Mouse (Mus musculus) right cerebral cortex, postnatal 4 days (tissue): ENCODE measurements around the gene Spem1.
A peak's percentile ranks its signal among the peaks of the same experiment; 100 is the strongest.

ENCODE experiments used
- DNase-seq: peaks from one replicate; pipeline ENCODE4 v3.0.0-alpha.2; 2022

Gene Spem1

DNA sequence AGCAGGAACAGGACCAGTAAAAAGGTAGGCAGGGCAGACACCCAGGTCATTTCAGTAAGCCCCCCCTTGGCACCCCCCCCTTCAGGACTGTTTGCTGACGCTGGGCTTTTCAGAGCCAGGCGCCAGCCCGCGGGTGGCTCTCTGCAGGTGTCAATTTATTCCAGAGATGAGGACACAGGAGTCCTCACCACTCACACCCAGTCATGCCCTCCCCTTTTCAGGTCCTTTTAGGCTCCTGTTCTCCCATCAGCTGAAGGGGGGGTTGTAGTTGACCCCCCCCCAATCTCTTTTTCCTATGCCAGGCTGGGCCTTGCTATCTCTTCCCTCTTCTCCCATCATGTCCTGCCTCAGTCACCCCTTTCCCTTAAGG is 14.0 kb upstream of the Spem1 start:
- no peak for DNase-seq

- DNase-seq: no peak
Measured at GRCm38 (mm10) chr11:69835326-69835965, 13.5 kb upstream of the Spem1 start.

- no peak for DNase-seq
Measured at GRCm38 (mm10) chr11:69834001-69834549, 12.1 kb upstream of the Spem1 start.

- no peak for DNase-seq
Measured at GRCm38 (mm10) chr11:69833554-69833953, 11.6 kb upstream of the Spem1 start.

DNA sequence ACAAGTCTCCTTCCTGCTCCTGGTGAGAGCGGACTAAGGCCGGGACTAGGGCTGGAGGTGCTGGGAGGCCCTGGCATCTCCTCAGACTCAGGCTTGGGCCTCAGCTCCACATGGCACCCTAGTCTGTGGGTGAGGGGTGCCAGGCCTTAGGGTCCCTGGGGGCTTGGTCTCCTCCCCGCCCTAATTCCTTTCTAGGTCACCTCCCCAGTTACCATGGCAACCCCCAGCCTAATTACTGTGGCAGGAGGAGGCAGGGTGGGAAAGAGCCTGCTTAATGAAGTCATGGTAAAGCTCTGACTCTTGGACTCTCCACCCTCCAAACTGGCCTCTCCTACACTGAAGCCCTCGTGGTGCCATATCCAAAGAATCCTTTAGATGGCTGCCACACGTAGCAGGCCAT is 6.9 kb upstream of the Spem1 start:
- no peak for DNase-seq

DNA sequence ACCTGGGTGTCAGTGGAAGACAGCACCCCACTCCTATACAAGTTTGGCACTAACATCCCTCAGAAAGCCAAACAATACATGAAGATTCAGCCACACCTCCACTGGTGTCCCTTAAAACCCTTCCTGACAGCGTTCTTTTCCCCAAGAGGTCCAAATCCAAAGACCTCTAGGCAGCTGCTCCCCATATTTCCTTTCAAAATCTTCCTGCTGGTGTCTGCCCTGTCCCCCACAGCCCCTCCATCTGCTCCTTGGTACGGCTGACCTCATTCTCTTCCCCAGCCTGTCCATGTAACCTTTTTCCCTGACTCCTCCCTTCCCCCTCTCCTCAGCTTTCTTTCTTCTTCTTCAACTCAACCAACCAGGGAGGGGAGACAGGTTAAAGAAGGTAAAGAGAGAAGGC is 1.5 kb upstream of the Spem1 start:
- no peak for DNase-seq

- no peak for DNase-seq
Measured at GRCm38 (mm10) chr11:69818871-69819270, 3.1 kb downstream of the Spem1 start.

DNA sequence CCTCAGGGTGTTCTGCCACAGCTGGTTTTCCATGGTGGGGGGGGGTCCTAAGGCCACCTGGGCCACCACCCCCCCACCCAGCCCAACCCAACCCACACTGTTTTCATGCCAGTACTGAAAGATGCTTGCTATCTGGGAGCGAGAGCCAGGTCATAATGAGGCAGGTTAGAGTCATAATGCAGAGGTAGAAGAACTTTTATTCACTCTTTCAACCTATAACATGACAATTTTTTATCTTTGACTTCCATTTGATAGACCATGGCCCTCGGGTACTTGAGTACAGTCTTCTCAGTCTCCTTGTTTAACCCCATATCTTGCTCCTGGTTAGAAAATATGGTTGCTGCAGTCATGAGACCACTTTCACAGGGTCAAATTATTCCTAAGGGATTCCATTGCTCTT is 3.6 kb downstream of the Spem1 start, which contains the start of gene Spem2:
TSS of gene Spem2 (minus strand) at position 101 of the 400 bp plus-strand sequence.
- DNase-seq: no peak

DNA sequence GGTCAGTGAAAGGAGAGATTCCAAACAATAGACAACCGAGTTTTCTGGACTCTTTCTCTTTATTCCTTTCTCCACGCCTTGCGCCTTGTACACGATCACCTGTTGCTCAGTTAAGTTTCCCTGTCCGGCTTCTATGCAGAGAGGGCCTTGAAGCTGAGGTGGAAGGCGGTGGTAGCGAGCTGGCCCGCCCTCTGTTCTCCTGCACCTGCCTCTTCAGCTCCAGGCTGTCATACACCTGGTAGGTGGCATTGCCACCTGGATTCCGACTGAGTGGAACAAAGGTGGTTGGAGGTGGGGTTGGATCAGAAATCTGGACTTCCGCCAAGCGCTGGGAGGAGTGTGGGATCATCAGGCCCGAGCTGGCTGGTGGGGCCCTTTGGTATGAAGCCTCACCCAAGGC is 5.5 kb downstream of the Spem1 start:
- no peak for DNase-seq

DNA sequence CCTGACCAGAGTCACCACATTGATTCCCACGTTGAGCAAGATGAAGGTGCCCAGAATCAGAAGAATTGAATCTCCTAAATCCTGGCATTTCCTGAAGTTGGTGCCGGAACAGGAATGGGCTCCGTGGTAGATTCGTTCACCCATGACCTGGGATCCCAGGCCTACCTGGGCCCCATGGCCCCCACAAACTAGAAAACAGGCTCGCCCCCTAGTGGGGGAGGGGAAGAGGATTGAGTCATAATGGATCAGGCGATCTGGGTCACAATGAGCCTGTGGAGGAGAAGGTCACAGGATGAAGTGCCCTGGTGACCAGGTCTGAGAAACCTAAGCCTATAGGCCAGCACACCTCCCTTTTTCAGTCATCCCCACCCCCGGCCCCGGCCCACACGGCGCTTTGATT is 6.8 kb downstream of the Spem1 start, which contains the start of gene Gm39566:
TSS of gene Gm39566 (minus strand) at position 144 of the 400 bp plus-strand sequence.
- no peak for DNase-seq

DNA sequence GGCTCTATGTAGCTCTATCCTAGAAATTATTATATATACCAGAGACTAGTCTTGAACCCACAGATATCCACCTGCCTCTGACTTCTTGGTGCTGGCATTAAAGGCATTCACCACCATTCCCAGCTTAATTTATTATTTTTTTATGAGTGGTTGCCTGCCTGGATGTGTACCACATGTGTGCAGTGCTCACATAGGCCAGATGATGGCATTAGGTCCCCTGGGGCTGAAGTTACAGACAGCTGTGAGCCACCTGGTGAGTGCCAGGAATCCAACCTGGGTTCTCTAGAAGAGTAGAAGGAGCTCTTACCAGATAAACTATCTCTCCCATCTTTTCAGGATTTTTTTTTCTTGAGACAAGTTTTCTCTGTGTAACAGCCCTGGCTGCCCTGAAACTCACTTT is 11.7 kb downstream of the Spem1 start:
- no peak for DNase-seq

DNA sequence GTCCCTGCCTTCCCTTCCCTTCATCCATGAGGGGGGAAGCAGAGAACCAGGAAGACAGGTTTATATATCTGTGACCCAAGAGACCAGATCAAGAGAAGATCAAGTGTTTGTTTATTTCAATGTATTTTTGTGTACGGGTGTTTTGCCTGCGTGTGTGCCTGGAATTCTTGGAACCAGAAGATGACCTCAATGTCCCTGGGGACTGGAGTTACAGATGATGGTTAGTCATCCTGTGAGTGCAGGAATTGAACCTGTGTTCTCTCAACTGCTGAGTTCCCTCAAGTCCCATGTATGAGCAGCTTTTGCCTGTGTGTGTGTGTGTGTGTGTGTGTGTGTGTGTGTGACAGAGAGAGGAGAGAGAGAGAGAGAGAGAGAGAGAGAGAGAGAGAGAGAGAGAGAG is 14.3 kb downstream of the Spem1 start:
- no peak for DNase-seq

GRCm38 (mm10) chr11:69806378-69806777 is 15.6 kb downstream of the Spem1 start:
- no peak for DNase-seq

- DNase-seq: no peak
Measured at GRCm38 (mm10) chr11:69804972-69805909, 16.7 kb downstream of the Spem1 start, which contains the start of gene Tmem102. Gene Tmem102 (minus strand): TSS chr11:69805624.

GRCm38 (mm10) chr11:69804652-69804940 is 17.4 kb downstream of the Spem1 start:
- no peak for DNase-seq

GRCm38 (mm10) chr11:69803786-69804651 is 18.0 kb downstream of the Spem1 start:
- peak; percentile 62 for DNase-seq

- DNase-seq: no peak
Measured at GRCm38 (mm10) chr11:69803328-69803727, 18.7 kb downstream of the Spem1 start.

DNA sequence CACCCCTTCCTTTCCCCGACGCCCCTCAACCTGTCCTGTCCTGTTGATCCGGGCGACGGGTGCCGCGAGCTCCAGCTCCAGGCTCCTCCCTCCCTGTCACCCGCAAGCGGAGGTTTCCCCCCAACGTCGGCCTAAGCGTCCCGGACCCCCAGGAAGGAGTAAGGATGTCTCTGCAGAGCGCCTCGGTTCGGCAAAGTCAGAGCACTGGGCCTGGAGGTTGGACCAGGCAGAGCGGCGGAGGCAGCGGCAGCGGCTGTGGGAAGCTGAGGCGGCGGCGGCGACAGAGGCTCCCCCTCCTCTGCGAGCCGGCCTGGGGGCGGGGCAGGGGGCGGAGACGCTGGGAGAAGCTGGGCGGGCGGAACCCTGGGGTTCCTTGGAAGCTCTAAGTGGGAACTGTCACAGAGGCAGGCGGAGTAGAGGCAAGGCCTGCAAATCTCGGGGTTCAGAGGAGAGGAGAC is 19.3 kb downstream of the Spem1 start:
- DNase-seq: peak; percentile 81

DNA sequence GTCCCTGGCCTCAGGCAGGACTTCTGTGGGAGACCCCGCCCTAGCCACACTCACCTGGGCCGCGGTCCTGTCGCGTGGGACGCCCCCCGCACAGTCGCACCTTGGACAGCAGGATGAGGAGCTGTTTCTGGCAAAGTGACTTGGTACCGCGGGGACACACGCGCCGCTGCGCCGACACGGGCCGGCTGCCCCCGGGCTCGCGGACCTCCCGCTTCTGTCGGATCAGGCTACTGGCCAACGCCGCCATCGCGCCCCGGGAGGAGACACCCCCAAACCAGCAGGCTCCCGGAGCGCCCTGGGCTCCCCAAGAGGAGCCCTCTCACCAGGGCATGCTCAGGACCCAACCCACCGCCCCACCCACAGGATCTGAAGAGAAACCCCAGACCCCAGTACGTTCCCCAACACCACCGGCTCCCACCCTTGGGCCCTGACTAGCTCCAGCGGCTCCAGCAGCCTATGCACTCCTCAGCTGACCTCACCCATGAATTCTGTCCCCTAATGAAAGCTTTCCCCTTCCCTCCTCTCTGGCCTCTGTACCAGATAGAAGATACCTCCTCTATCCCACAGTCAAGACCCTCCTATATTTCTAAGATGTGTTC is 20.5 kb downstream of the Spem1 start, which contains the start of gene Fgf11:
TSS of gene Fgf11 (minus strand) at position 479 of the 599 bp plus-strand sequence.
- DNase-seq: no peak

- DNase-seq: peak; percentile 84
Measured at GRCm38 (mm10) chr11:69800392-69801197, 21.4 kb downstream of the Spem1 start.

GRCm38 (mm10) chr11:69800138-69800391 is 21.9 kb downstream of the Spem1 start:
- DNase-seq: peak; percentile 74
